Mouse (Mus musculus): ENCODE measurements around the gene Pdk2.

Pdk2 gene

DNA sequence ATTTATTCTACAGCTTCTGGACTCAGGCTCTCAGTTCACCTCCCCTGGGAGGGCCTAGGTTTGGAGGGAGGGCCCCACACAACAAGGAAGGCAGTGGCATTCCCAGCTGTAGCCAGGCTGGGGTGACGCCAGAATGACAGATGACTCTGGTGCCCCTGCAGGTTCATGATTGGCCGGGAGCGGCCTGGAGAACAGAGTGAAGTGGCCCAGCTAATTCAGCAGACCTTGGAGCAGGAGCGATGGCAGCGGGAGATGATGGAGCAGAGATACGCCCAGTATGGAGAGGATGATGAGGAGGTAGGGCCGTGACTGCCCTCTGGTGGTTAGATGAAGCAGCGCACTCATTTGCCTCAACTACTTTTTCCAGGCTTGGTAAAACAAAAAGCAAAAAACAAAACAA is 40.1 kb downstream of the Pdk2 start:
- peak; percentile 63 for DNase-seq

DNA sequence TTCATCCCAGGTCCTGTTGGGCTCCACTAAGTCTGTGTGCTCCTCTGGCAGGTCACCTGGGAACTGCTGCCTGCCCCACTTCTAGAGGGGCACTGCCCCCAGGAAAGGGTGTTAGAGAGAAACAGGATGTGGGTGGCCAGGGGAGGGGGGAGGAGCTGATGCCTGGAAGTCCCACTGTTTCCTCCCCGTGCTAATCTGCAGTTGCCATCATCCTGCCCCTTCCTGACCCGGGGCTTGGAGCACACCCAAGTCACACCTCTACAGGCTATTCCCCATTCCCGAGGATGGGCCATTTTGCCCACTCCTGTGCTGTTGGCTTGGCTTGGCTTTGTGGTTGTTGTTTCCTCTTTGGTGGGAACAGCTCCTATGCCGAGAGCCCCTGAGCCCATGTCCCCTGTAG is 40.6 kb downstream of the Pdk2 start:
- no peak for DNase-seq

DNA sequence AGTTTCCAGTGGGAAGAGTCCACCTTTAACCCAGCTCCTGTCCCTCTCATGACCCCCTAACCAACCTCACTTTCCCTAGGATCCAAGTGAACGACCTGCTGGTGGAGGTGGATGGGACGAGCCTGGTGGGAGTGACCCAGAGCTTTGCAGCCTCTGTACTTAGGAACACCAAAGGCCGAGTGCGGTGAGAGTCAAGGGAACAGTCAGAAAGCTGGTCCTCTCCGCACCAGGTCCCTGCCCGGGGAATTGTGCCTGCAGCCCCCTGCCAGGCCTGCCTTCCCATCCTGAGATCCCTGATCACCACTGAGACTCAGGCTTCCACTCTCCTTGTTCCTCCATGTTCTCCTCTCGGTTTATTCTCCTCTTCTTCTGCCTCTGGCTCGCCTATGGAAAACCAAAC is 41.0 kb downstream of the Pdk2 start:
- no peak for DNase-seq

DNA sequence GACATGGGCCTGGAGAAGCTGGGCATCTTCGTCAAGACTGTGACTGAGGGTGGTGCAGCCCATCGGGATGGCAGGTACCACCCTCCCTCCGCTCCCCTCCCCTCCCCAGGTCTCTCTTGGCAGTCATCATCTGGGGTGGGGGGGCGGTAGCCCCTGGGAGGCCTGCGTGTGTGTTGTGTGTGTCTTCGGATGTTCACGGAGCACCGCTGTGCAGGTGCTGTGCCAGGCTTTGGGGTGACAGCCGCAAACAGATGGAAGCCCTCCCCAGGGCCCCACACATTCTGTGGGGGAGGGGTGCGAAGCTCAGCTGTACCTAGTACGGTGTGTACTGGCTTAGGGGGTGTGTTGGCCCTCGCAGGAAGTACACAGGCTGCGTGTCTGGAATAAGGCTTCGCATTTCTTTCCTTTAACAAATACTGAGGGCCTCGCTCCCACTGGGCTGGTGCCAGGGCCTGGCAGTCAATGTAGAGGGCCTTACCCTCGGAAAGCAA is 43.1 kb downstream of the Pdk2 start:
- DNase-seq: peak; percentile 55

DNA sequence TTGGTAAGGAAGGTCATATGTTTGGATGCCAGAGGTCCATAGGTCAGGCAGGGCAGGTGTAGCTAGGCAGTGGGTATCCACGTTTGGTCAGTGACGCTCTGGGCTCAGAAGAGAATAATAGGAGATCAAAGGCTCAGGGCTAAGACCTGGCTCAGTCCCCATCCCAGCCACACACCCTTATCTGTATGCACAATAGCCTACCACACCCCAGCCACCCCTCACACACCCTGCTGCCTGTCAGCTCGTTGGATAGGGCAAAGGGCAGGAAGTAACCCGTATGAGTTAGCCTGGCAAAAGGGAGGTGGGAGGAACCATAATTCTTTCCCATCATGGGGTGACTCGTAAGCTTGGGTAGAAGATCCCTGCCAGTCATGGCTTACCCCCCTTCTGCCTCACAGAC is 43.6 kb downstream of the Pdk2 start:
- DNase-seq: no peak

DNA sequence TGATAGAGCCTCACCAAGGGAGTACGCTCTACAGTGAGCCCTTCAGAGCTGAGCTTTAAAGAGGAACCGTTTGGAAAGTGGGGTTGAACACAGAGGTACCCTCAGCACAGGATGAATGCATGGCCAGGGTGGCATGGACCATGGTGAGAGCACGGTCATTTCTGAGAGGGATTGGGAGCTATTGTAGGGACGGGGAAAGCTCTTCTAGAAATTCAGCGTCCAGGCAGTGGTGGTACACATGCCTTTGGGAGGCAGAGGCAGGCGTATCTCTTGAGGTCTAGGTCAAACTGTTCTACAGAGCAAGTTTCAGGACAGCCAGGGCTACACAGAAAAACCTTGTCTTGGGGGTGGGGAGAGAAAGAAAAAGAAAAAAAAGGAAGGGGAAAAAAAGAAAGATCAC is 44.2 kb downstream of the Pdk2 start:
- DNase-seq: no peak

DNA sequence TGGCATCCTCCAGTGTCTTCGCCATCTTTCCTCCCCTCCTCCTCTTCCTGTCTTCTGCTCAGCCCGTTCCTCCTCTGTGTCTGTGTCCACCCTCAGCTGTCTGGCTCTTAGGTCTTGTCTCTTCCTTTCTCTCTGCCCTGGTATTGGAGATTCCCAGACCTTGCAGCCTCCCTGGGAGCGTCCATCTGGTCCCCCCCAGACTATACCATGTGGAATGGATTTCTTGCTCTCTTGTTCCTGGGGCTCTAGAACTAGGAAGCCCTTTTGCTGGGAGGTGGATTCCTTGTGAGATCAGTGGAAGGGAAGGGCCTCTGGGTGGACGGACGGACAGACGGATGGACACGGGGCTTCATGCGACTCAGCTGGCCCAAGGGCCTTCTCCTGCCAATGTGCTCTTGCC is 45.1 kb downstream of the Pdk2 start:
- no peak for DNase-seq

DNA sequence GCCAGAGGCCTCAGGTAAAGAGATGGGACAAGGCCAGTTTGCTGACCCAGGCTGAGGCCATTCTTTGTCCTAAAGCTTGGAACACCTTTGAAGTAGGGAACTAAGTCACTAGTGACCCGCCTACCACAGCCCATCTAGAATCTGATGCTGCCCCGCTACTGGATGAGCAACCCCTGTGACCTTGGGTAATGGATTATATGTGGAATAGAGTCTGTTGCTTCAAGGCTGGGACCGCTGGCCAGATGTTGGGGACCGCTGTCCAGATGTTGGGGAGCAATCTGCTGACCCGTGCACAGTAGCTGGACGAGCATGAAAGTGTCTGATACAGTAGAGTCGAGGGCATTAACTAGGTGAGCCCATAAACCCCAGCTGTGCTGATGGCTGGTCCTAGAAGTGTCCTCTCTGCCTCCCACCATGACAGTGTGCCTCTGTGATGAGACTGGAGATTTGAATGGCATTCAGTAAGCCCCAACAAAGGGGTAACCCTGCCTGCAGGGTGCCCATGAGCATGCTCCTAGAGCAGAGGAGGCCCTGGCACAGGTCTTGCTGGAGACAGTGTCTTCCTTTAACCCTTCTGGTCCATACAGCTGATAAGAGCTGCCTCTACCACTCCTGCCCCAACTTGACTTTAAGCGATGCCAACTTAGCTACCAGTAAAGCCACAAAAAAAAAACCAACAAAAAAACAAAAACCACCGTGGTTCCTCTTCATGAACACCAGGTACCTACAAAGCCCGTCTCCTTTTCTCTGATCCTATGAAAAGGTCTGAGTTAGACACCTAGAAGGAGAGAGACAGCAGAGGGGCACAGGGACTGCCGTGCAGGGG is 46.0 kb downstream of the Pdk2 start:
- no peak for DNase-seq

DNA sequence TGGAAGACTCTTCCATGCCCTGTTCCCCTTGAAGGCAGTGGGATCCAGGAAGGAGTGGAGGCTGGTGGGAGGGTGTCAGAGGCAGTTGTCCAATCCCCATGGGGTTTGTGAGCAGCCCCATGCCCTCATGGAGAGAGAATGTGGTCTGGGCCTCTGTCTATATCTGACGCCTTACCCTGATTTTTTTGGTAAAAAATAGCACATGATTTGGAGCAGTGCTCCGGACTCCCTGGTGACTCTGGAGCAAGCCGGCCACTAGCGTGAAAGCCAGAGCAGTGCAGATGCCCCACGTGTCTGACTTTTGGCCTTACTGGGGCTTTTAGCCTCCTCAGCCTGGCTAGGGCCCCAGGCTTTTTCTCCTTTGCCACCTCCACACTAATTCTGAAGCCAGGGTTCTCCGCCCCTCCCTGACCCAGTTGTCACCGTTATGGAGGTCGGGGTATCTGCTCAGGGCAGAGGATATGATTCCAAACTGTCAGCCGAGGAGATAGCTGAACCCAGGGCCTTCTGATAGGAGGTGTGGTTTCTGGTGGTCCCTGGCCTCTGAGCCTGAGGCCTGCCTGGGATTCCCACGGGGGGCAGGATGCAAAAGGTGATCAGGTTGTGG is 46.8 kb downstream of the Pdk2 start:
- DNase-seq: no peak

DNA sequence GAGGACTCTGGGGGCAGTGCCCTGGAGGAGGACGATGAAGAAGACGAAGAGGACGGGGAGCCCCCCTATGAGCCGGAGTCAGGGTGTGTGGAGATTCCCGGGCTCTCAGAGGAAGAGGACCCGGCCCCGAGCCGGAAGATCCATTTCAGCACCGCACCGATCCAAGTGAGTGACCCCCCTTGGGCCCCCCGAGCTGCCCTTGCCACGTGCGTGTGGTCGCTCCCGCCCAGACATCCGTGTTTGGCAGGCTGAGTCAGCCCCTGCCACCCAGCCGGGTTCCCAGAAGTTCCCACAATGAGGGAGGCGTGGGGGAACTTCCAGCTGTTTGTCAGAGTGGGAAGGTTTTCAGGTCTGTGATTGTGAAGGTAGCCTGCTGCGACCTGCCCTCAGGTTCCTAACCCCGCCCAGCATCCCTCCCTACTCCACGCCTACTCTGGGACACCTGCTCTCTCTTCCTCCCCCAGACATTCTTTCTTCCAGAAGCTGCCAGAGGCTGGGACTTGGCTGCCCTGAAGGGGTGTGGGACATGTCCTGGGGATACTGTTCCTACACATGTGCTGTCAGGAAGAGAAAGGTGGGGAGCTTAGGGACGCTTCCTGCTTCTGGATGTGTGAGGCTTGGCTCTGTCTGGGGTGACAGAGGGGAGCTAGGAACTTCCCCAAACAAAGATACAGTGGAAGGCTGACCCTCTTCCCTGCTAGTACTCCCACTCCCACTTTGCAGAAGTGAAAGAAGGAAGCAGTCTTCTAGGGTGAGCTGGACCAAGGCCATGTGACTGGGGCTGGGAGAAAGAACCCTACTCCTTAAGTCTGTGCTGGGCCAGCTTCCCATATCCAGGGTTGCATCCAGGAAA is 48.2 kb downstream of the Pdk2 start:
- DNase-seq: no peak

DNA sequence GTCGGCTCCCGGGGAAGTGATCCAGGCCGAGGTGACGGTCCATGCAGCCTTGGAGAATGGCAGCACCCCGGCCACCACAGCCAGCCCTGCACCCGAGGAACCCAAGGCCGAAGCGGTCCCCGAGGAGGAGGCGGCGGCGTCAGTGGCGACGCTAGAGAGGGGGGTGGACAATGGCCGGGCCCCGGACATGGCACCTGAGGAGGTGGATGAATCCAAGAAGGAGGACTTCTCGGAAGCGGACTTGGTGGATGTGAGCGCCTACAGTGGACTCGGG is 48.7 kb downstream of the Pdk2 start:
- no peak for DNase-seq

DNA sequence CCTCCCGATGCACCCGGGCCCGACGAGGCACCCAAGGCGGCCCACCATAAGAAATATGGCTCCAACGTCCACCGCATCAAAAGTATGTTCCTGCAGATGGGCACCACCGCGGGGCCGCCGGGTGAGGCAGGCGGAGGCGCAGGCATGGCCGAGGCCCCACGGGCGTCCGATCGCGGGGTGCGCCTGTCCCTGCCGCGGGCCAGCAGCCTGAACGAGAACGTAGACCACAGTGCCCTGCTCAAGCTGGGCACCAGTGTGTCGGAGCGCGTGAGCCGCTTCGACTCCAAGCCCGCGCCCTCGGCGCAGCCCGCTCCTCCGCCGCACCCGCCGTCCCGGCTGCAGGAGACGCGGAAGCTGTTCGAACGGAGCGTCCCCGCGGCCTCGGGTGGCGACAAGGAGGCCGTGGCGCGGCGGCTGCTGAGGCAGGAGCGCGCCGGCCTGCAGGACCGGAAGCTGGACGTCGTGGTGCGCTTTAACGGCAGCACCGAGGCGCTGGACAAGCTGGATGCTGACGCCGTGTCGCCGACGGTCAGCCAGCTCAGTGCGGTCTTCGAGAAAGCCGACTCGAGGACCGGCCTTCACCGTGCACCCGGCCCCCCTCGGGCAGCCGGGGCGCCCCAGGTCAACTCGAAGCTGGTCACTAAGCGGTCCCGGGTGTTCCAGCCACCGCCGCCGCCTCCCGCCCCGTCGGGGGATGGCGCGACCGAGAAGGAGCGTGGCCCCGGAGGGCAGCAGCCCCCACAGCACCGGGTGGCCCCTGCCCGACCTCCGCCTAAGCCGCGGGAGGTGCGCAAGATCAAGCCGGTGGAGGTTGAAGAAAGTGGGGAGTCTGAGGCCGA is 49.3 kb downstream of the Pdk2 start:
- DNase-seq: no peak

DNA sequence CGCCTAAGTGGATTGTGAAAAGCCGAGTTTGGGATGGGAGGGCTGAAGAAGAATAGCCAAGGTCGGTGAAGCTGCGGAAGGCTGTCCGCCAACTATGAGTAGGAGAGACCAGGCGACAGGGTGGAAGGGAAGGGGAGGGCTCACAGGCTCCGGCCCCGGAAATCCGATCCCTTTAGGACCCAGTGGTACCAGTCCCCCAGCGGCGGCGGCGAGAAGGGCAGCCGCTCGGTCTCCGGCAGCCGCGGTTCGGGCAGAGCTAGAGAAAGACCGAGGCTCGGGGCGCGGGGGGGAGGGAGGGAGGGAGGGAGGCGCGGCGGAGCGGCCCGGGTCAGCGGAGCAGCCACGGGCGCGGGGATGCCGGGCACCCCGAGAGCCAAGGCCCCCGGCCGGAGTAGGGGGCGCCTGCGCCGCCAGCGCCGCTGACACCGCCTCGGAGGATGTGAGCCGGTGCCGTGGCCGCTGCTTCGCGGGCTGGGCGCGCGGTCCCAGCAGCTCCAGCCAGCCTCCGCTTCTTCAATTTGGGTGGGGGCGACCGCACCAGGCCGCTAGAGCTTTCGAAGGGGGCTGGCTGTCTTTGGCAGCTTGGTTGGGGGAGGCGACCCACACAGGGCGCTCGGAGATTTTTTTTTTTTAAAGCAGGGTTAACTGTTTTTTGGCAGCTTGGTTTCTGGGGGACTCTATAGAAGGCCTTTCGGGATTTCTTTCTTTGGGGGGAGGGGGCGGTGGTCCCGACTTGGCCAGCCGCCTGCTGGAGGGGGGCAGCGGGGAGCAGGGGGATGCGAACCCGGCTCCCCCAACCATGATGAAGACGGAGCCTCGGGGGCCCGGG is 50.2 kb downstream of the Pdk2 start, which contains the start of gene Ppp1r9b:
Ppp1r9b (plus strand) TSS at position 287 of the 829 bp plus-strand sequence.
- DNase-seq: peak; percentile 91

DNA sequence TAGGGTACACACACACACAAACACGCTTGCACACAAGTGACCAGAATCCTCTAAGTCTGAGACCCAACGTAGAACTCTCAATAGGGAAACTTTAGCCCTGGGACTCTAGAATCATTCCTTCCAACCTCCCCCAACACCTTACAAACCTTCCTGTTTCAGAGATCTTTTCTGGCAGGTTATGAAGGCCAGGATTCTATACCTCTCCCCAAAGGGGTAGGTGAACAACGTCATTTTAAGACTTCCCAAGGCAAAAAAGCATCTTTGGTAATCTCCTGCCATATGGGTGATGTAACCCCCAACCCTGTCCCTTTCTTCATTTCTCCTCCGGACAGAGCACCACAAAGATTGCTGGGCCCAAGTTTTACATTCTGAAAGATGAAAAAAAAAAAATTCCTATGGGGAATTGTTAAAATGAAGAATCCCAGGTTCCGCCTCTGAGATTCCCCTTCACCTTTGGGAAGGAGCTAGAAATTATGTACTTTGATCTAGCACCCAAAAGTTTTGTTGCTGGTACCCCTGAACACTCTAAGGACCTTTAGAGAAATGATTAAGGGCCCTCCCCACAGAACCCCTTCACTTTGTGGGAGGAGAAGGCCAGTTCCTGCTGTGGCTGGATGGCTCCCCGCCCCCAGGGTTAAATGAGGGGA is 50.9 kb downstream of the Pdk2 start:
- no peak for DNase-seq

DNA sequence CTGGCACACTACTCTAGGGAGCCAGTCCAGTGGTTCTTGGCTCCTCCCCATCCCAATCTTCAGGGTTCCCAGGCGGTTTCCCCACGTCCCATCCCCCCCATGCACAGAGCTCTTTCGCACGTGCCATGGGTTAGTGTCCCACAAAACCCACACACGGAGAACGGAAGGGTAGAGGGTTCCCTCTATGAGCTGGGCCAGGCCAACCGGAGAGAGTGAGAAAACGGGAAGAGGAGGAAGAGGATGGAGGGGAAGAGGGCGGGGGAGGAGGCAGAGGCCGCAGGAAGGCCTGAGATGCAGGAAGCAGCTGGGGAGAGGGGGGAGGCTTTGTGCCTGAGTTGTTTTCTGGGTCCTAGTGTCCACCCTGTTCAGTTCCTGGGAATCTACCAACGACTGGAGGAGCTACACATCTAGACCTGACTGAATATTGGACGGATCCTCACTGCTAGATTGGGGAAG is 51.6 kb downstream of the Pdk2 start:
- DNase-seq: peak; percentile 70

DNA sequence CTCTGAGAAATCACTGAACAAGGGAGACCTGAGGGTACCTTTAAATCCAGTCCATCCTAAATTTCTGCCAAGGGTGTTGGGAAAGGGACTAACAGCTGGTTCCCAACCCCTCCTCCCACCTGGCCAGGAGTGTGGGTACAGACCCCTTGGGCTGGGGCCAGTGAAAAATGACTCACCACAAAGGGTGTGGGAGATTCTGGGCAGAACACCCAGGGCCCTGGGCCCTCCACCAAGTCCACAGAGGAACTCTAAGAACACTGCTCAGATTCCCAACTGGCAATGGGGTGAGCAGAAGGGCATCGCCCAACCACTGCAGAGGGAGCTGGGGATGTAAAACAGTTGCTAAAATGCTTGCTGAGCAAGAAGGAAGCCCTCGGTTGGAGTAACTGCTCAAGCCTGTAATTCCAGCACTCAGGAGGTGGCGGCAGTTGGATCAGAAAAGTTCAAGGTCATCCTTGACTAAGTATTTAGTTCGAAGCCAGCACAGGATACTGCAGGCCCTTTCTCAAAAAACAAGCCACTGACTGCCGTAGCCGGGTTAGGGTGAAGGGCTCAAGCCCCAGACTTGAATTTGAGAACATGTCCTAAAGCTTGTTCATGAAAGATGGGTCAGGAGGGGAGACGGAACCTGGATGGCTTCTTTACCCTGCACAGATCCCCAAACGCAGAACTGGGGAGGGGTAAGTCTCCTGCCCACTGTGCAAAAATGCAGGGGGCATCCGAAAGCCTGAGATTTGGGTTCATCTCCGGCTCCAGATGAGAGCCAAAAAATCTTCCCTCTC is 52.2 kb downstream of the Pdk2 start:
- DNase-seq: no peak

DNA sequence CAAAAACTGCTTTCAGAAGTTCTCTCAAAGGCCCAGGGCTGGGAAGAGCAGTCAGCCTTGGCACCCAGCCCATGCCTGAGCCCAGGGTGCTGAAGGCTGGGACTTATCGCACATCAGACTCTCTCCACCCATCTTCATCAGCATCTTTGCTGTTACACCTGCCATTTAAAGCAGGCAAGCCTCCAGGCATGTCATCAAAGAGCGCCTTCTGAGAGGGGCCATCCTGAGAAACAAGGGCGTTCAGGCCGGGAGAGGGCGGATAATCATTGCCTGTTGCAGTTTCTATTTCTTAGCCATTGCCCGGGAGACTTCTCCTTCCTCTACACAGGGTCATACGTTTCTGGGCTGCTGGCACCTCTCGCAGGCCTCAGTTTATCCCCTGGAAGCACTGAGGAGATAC is 53.3 kb downstream of the Pdk2 start:
- DNase-seq: no peak

DNA sequence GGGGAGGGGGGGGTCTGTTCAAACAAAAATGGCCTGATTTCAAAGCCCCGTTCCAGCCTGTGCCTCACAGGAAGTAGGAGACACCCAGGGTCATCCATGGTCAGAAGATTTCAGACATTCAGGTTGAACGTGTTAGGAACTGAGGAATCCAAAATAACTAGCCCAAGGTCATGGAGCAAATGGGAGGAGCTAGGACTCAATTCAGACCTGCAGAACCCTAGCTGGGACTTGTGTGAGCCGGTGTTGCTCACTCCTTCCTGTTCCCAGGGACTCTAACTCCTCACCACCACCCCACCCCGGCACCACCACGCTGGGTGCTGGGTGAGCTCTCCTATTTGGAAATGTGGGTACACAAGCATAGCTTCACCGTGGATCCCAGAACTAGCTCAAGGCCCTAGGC is 53.8 kb downstream of the Pdk2 start:
- DNase-seq: no peak

DNA sequence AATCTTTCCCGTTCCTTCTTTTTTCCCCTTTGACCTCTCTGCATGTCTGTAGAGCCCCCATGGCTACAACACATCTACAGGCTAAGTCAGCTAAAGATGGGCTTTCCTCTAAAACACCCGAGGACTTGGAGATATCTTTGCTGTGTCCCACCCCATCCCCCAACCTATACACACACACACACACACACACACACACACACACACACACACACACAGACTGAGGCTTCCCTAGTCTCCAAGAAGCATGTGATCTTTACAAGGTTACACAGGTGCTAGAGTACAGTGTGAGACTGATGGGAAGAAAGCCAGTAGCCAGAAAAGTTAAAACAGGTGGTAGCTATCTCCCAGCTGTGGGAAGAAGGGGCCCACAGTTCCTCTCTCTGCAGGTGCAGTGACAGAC is 54.7 kb downstream of the Pdk2 start:
- DNase-seq: no peak

DNA sequence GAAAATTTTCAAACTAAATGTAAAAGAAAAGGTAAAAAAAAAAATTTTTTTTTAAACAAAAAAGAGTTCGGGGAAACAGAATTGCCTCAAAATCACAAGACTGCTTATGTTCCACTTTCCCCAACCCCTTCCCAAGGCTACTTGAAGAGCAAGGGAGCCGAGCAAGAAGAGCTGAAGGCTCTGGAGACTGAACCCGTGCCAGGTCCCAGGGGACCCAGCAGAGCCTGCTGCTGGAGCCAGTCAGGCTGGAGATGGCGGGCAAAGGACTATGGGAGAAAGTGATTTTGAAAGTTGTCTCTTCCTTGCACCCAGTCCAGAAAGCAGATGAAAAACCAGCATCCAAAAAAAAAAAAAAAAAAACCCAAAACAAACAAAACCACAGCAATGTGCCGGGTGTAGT is 55.3 kb downstream of the Pdk2 start:
- no peak for DNase-seq

DNA sequence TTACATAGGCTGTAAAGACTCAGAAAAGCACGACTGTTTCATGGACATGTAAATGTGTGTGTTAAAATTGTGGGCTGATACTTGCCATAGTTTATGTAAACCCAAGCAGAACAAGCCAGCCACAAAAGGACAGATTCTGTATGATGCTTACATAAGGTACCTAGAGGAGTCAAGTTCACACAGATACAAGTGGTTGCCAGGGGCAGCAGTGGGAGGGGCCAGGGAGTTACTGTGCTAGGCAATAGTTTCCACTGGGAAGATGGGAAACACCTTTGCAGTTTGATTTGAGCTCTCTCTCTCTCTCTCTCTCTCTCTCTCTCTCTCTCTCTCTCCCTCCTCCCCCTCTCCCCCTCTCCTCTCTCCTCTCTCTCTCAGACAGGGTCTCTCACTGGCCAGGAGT is 56.0 kb downstream of the Pdk2 start:
- DNase-seq: no peak

Data from right cerebral cortex, postnatal 4 days (tissue).